Mouse (Mus musculus): ENCODE data around the gene Cdkl5. TPM values are rescaled to one million over a fixed set of nuclear protein-coding genes. Genes with fewer than 3 reads are reported as not detected.

The Cdkl5 gene
- total RNA-seq (2021) = 18.3 and 19.2 TPM in 2 replicates
- long read RNA-seq = 0 reads

DNA sequence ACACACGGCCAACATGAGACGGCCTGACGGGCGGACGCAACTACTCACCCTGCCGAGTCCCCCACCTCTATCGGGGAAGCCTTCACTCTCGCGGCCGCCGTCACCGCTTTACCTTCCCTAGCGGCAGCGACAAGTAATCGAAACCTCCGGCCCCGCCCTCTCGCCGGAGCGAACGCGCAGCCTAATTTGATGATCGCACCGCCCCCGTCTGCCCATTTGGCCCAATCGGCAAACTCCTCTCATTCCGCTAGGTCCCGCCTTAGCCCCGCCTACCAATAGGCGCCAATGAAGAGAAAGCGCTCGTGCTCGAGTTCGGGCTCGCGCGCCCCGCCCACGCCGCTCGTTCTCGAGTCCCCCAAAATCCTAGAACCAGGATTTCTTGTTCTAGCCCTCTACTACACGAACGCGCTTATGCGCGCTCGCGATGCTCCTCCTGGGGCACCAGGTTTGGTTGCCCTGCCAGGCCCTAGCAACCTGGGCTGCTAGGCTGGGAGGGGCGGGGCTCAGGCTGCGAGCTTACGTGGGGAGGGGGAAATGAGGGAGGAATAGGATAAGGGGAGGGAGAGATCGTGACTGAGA is at the start of gene Cdkl5:
Gene Cdkl5 (minus strand): TSS at position 162 of the 579 bp plus-strand sequence.
- peak; percentile 90 for DNase-seq

DNA sequence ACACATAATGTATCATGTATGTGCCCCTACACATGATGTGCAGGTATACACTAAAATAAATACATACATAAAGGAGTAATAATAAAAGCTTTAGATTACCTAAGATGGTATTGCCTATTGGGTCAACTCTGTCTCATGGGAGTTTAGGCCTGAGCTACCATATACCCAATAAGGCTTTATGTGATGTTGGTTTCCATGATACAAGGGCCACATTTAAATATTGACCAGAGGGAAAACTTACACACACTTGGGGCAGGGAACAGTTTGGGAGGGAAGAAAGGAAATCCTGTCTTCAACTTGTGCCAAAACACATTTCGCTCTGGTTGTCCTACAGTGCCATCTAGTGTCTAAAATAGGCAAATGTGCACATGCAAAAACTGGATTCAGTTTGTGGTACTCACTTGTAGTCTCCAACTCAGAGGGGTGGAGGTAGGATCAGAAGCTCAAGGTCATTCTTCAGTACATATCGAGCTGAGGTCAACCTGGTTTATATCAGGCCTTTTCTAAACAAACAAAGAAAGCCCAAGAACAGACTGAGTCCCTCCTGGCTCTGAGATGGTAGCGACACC is 38.8 kb upstream of the Cdkl5 start:
- no peak for DNase-seq

DNA sequence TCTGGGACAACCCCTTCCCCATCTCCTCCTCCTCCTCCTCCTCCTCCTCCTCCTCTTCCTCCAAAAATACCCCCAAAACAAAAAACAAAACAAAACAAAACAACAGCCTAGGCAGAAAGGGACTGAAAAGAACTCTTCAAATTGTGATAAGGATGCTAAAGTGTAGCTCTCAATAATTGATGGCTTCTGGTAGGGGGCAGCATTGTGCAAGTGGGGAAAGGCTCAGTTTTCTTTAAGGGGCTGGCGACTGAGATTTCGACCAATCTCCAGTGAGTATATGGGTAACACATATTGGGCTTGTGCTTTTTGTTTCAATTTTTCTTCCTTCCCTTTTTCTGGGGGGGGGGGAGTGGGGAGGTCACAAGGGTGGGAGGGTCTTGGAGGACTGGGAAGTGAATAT is 37.9 kb upstream of the Cdkl5 start:
- DNase-seq = no peak

DNA sequence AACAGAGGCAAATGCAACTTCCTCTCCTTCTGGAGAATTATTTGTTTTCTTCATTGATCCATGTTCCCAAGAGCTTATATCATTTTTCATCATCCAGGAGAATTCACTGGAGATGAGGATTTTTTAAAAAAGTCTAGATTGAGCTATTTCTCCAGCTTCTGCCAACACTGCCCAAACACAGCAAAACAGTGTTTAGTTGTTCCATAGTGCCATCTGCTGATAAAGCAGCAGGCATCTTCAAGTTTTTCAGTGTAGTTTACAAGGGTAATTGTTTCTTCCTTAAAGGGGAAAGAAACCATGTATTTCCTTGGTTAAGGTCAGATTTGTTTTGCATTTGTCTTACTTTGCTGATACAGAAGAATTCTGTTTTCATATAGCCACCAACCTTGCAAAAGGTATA is 35.7 kb upstream of the Cdkl5 start:
- no peak for DNase-seq

DNA sequence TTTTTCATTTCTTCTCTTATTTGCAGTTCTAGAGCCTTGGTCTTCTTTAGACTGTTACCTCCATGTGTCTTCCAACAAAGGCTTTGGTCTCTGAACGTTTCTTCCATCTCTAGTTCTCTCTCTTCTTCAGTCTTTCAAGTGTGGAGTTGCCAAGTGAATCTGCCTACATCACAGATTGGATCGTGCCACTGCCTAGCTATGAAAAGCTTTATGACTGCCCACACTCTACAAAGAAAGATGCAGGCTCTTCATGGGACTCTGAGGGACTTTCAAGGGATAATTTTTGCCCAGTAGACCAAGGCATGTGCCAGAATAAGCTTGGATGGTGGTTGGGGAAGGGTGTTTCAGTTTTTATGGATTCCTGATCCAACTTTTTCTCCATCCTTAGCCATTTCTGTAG is 30.0 kb upstream of the Cdkl5 start:
- DNase-seq = no peak

DNA sequence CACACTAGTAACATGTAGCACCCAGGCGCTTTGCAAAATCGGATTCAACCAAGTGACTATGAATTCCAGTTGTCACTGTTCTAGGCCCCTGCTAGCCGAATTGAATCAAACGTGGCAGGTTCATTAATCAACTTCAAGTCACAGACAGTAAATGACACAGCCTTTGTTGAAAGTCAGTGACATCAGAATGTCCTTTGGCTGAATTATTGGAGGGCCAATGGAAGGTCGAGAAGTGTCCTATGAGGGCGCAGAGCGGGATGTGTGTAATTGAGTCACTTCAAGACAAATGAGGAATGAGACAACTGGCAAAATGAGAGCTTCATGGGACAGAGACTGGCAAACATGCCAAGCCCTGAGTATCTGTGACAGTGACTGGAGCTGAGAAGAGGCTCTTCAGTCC is 27.0 kb upstream of the Cdkl5 start:
- DNase-seq = no peak

DNA sequence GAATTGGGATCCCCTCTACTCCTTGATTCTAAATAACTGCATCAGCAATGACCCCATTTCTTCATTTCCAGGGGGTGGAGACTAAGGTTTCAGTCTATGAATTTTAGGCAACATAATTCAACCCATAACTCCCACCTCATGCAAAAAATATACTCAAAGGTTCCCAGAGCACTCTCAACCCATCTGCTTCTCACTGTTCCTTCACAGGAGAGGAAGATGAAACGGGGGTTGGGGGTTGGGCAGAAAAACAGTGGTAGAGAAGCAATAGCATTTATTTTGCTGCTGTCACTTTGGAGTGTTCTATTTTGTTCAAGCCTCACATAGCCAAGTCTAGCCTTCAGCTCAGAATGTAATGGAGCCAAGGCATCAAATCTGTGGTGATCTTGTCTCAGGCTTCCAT is 23.7 kb upstream of the Cdkl5 start:
- DNase-seq = no peak

DNA sequence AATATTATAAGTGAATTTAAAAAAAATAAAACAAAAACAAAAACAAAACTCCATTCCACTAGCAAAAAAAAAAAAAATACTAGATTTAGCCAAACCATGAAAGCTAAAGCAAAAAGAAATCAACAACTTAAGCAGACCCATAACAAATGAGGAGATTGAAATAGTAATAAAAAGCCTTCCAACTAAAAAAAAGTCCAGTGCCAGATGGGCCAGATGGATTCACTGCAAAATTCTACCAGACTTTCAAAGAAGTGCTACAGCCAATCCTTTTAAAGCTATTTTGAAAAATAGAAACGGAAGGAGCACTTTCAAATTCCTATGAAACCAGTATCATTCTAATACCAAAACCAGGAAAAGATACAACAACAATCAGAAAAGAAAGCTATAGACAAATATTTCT is 11.8 kb upstream of the Cdkl5 start:
- no peak for DNase-seq

DNA sequence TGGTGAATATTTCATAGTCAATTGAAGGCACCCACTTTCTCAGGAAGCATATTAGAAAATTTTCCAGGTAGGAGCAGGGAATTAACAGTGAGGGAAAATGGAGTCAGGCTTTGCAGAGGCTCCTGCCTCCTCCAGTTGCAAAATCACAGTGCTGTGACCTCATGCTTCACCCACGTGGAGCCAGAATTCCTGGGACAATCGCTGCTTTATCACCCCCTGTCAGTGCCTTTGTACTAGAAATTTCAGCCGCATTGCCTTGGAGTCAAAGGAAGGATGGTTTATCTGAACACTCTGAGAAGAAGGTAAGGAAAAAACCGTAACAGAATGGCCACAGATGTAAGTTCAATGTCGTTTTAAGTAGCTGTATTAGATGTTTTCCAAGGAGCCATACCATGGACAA is 1.5 kb upstream of the Cdkl5 start:
- DNase-seq = peak; percentile 22

DNA sequence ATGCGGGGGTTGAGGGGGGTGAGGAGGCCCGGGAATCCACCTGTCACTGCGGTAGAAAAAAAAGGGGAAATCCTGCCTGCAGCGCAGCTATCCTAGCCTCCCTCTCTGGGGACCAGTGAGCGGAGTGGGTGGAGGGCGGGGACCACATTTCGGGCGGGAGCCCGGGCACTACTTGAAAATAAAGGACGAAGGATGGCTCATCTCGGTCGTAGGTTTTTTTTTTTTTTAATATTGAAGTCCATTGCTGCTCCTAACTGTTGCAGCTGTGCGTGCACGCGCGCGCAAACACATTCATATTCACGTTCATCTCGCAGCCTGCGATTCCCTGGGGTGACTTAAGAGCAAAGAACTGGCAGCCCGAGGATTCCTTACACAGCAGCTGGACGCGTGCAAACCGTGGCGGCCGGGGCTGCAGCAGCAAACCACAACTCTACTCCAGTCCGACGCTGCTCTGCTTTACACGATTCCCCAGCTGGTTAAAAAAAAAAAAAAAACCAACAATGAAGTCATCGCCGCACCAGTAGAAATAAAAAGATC is 695 bp upstream of the Cdkl5 start:
- DNase-seq = peak; percentile 30

DNA sequence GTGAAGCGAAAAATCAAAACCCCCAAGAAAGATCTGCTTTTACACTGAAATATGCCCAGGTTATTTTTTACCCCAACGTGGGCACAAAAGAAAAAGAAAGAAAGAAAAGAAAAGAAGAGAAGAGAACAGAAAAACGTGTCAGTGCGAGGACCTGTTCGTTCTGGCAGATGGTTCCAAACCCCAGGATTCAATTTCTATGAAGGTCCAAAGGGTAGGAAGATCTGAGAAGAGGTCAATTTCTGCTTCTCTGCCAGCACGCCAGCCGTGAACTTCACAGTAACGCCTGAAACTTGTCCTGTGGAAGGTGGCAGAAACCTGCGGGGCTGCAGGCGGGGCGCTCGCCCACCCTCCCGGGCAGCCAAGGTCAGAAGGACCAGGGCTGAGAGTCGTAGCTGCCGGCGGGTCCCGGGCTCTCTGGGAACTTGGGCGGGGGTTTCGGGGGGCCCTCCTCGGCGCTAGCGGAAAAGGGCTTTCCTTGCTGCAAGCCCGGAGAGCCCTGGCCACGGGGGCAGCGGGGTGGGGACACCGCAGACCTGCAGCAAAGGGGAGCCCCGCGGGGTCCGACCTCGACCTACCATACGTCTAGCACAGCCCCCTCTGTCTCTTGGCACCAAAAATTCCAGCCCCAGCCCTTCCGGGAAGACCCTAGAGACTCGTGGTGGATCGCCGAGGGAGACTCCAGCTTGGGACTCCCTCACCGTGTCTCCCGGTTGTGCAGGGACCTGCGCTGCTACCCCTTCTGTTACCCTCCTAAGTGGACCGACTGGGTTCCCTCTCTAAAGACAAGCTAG is 560 bp downstream of the Cdkl5 start:
- DNase-seq = peak; percentile 15

DNA sequence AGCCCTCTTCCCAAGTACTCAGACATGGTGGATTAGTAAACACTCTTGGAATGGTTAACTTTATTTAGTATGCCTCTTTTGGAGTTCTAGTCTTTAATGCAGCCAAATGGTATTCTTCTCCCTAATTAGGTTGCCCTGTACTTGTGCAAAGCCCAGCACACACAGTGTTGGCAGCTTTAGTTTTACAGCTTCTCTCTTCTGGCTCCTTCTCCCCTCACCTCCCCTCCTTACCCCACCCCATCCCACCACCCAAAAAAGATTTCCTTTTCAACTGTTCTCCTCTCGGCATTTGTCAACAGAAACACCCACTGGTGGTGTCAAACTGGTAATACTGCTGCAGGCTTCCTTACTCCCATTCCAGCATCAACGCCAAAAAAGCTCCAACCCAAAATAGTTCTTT is 1.8 kb downstream of the Cdkl5 start:
- DNase-seq = no peak

DNA sequence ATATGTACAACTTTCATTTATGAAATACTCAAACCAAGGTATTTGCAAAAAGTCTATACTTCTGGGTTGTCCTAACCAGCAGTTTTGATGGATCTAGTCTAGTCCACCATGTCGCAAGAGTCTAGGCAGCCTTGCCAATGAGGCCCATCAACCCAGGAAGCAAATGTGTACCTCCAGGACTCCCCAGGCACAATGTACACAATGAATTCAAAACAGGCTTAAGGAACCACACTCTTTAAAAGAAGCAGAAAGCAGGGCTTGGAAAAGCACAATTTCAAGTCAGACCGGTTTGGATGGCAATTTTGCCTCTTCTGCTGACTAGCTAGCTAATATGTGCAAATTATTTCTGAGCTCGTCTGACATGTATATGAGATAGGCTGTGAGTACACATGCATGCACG is 4.2 kb downstream of the Cdkl5 start:
- no peak for DNase-seq

DNA sequence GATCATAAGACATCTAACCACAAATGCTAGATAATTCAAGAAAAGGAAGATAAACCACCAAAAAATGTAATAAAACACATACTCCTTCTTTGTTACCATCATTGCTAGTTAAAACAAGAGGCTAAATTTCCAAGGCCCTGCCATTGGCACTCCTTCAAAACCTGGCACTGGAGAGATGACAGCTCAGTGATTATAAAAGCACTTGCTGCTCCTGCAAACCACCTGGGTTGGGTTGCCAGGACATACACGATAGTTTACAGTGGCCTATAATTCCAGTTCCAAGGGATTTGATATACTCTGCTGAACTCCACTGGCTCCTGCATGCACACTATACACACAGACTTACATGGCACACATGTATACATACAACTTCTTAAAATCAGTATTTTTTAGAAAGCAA is 16.6 kb downstream of the Cdkl5 start:
- DNase-seq = peak; percentile 2

DNA sequence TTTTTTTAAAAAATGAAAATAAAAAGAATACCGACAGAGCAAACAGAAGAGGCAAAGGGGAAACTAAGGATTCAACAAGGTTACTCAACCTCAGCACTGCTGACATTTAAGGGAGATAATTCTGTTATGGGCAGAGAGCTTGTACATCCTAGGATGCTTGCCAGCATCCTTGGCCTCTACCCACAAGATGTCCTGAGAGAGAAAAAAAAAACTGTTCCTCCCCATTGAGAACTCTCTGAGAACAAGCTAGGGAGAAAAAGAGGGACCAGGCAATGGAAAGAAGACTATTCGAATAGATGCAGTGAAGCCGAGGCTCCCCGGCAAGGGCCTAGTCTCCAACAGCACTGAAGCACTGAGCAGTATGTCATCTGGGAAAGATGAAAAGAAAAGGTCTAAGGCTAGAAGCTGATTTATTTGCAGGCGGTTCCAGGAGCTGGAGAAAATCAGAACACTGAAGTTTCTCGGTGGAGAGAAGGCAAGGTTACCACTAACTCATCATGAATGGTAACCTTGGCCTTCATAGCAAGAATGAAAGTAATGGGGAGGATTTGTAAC is 22.4 kb downstream of the Cdkl5 start:
- DNase-seq = peak; percentile 1

DNA sequence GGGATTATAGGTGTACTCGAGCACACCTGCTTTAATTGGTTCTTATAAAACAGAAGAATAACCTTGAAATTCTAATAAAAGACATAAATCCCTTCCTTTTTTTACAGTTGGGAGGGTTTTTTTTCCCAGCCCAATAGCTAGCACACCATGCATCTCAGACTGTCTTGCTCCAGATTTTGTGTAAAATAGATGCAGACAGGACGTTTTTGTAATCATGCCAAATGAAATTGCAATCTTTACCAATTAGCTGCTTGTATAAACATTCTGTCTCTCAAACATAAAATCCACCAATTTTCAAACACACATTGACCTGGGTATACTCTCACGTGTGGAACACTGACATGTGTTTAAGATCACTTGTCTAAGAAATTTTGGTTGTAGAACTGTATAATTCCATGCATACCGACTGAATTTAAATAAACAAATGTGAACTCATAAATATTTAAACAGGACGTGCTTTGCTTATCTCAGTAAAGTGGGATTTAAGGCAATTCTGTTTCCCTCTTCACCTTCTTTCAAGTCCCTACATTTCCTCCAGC is 35.8 kb downstream of the Cdkl5 start:
- DNase-seq = no peak

DNA sequence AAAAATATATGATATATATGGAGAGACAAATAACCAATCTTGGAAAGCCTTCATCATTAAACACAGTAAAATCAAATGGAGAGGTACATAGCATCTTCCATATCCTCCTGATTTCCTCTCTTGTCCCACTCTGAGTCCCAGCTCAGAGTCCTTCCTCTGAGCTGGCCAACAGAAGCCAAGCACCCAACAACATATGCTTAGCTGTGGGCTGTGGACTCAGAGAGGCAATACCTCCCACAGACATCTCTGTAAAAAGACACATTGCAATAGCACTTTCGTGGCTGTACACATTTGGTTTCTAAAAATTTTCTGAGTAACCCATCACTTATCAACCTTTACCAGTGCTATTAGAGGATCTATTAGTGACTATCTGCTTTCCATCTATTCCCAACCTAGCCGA is 44.9 kb downstream of the Cdkl5 start:
- no peak for DNase-seq

DNA sequence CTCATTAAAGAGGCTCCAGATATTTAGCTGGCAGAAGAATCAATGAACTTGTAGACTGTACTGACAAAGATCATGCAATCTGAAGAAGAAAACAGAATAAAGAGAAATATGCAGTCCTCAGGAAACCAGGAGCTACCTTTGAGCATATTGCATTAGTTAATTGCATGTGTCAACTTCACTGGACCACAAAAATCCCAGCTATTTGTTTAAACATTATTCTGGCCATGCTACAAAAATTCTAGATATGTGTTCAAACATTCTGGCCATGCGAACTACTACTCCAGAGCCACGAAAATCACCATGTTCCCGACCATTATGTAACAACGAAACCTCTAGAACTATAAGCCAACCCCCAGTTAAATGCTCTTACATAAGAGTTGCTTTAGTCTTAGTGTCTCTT is 49.8 kb downstream of the Cdkl5 start:
- DNase-seq = no peak

DNA sequence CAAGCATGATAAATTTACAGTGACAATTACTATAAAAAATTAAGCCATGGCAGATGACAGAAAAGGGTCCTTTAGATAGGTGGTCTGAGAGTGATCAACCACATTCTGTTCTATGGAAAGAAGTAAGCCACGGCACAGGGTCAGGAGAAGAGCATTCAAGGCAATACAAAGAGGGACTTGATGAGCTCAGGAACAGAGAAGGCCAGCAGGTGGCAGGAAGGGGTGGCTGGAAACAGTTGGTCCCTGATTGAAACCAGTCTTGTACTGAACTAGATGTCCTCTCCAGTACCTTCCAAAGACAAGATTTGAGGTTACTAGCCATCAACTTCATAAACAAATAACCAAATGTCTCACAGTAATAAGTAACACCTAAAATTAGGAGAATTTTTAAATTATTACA is 59.0 kb downstream of the Cdkl5 start:
- DNase-seq = peak; percentile 21

DNA sequence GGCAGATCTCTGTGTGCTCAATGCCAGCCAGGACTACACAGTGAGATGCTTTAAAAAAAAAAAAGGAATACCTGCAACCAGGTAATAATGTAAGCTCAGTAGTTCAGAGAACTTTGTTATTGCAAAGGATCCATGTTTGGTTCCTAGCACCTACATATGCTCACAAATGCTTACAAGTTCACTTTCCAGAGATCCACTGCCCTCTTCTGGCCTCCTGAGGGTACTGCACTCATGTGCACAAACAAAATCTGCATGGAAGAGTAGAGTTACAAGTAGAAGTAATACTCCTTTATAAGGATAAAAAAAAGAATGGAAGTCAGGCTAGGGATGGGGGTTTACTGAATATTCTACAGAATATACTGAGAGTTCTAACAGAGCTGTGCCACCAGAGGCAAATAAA is 63.8 kb downstream of the Cdkl5 start:
- no peak for DNase-seq

DNA sequence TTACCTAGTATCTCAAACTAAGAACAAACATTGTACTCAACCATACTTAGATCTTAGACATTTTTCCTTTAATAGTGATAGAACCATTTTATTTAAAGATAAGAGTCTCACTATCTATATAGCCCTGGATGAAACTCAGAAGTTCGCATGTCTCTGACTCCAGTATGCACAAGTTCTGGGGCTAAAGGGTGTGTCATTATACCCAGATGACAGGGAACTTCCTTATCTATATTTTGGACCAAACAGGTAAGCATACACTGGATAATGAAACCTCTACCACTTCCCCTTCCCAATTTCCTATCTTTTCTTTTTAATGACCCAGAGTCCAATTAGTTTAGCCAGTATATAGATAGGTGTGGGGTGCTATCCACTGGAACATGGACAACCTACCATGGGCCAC is 65.6 kb downstream of the Cdkl5 start:
- DNase-seq = no peak

DNA sequence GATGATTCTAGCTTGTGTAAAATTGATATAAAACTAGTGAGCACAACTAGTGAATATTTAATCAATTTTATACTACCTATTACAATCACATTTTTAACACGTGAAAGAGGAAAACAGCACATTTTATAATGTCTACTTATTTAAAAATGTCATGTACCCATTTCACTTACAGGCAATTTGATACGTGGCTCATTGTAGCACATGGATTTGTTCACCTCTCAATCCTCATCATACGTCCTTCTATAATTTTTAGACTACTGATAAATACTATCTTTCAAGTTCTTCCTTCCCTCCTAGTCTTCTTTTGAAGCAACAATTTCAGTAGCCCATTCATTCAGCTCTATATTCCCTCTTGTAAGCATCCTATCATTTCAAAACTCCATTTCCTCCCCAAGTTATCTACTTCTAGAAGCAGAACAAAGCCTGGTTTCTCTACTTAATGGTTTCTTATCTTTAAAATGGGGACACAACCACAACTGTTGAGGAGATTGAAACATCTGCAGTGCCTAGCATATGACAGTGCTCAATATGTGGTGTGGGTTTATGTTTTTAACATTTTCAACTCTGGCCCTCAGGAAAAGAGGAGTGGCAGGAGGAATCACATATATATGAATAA is 75.4 kb downstream of the Cdkl5 start:
- DNase-seq = no peak

DNA sequence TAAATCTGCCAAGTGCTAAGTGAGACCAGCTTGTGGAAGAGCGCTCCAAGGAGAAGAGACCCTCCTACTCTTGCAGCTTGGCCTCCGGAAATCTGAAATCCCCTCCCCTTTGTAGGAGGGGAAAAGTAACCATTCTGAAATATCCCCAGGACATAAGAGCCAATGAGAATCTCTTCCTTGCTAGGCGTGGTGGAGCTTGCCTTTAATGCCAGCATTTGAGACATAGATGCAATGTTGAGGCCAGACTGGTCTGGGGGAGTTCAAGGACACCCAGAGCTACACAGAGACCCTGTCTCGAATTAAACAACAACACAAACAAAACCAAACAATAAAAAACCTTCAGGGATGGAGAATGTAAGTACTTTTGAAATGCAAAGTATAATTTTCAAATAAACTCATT is 87.6 kb downstream of the Cdkl5 start, which contains the start of gene Gja6:
Gene Gja6 (minus strand): TSS at position 101 of the 400 bp plus-strand sequence.
- no peak for DNase-seq

All from adrenal gland, postnatal 25 days (tissue).